In genomic region chr10:80658194-80658840, GRCm38 (mm10) we compare ENCODE assay signal across 9 mouse cellular contexts. TPM values are rescaled to one million over a fixed set of nuclear protein-coding genes. Genes with fewer than 3 reads are reported as not detected.
A peak's percentile ranks its signal among the peaks of the same experiment; 100 is the strongest.
DNase-seq lines count a peak whose midpoint lies in the region; ATAC-seq and TF ChIP-seq lines count a peak whose summit lies in the region.
"Had no signal": no experiment of that assay in that cellular context is flagged by ENCODE, and none has a peak within 500 bp of the region (broad histone marks: within the 10 kb centered on the region; RNA-seq: fewer than 3 reads in every experiment).

No protein-coding gene starts in this region.

- intact Hi-C loops in left cerebral cortex, postnatal 36 days (cut with DNase I), result loop anchor here (5.0 kb wide), 1 partner anchor 44 kb away; the partner anchor contains the start of genes Izumo4 and Mob3a

- no peak overlapping the region for H3K9ac ChIP-seq in embryonic facial prominence, embryonic 15.5 days
- 0 out of 2 replicates have a peak overlapping the region, but pooled peaks have one; percentile 1 for H3K9ac ChIP-seq in liver, postnatal 0 days (replicated peaks)
- H3K9ac ChIP-seq: hindbrain, embryonic 15.5 days had no signal

- DNase-seq in embryonic facial prominence, embryonic 10.5 days (ENCODE audit: low spot score), result no peak
- peak; percentile 70 for DNase-seq in T-cell, adult 2 months (ENCODE audit: low spot score)
- DNase-seq in liver, postnatal 0 days, result no peak
- no peak for DNase-seq in left cerebral cortex, postnatal 36 days (ENCODE audit: low spot score in 2 of 2)
- DNase-seq in kidney, postnatal 4 days, result no peak

- H3K4me3 ChIP-seq in embryonic facial prominence, embryonic 15.5 days (replicated peaks), result no peak overlapping the region
- H3K4me3 ChIP-seq in embryonic facial prominence, embryonic 10.5 days, result no peak overlapping the region
- peak overlapping the region; percentile 20 for H3K4me3 ChIP-seq in megakaryocyte, embryonic 14.5 days (replicated peaks)
- H3K4me3 ChIP-seq in liver, postnatal 0 days (ENCODE audit: low read depth, low read length), result no peak overlapping the region
- H3K4me3 ChIP-seq: hindbrain, embryonic 15.5 days had no signal

- peaks cover 43% of the 10 kb centered on the region for H3K4me1 ChIP-seq in embryonic facial prominence, embryonic 15.5 days
- H3K4me1 ChIP-seq in embryonic facial prominence, embryonic 10.5 days, result peaks cover 46% of the 10 kb centered on the region
- peaks cover 79% of the 10 kb centered on the region for H3K4me1 ChIP-seq in megakaryocyte, embryonic 14.5 days
- peaks cover 36% of the 10 kb centered on the region for H3K4me1 ChIP-seq in liver, postnatal 0 days (ENCODE audit: insufficient read depth)

- H3K27ac ChIP-seq in embryonic facial prominence, embryonic 15.5 days (replicated peaks), result peak overlapping the region; percentile 19; the same call in 1 of the 2 replicates
- H3K27ac ChIP-seq in embryonic facial prominence, embryonic 10.5 days (replicated peaks), result no peak overlapping the region
- H3K27ac ChIP-seq in liver, postnatal 0 days (ENCODE audit: low read depth), result 0 out of 2 replicates have a peak overlapping the region, but pooled peaks have one; percentile 22
- H3K27ac ChIP-seq: hindbrain, embryonic 15.5 days had no signal

- no peaks in the 10 kb centered on the region for H3K27me3 ChIP-seq in embryonic facial prominence, embryonic 15.5 days
- H3K27me3 ChIP-seq in embryonic facial prominence, embryonic 10.5 days (replicated peaks; ENCODE audit: low read depth, poor library complexity, severe bottlenecking), result no peaks in the 10 kb centered on the region
- no peaks in the 10 kb centered on the region for H3K27me3 ChIP-seq in megakaryocyte, embryonic 14.5 days (replicated peaks)
- no peaks in the 10 kb centered on the region for H3K27me3 ChIP-seq in liver, postnatal 0 days (ENCODE audit: insufficient read depth, low read length)
- H3K27me3 ChIP-seq: hindbrain, embryonic 15.5 days had no signal

- no peaks in the 10 kb centered on the region for H3K36me3 ChIP-seq in embryonic facial prominence, embryonic 15.5 days
- H3K36me3 ChIP-seq in embryonic facial prominence, embryonic 10.5 days (replicated peaks), result no peaks in the 10 kb centered on the region
- H3K36me3 ChIP-seq in megakaryocyte, embryonic 14.5 days (replicated peaks; ENCODE audit: low read length), result peaks cover 3% of the 10 kb centered on the region
- no peaks in the 10 kb centered on the region for H3K36me3 ChIP-seq in liver, postnatal 0 days (replicated peaks; ENCODE audit: insufficient read depth, low read length)
- H3K36me3 ChIP-seq: hindbrain, embryonic 15.5 days had no signal

- TF ChIP-seq EP300 in liver, postnatal 0 days (IDR thresholded peaks at IDR 0.05; ENCODE audit: low read depth), result no peak

- H3K4me2 ChIP-seq in embryonic facial prominence, embryonic 15.5 days (replicated peaks), result no peak overlapping the region
- peak overlapping the region; percentile 65 for H3K4me2 ChIP-seq in liver, postnatal 0 days (ENCODE audit: low read depth, low read length)

- no peaks in the 10 kb centered on the region for H3K9me3 ChIP-seq in embryonic facial prominence, embryonic 15.5 days (replicated peaks)
- no peaks in the 10 kb centered on the region for H3K9me3 ChIP-seq in embryonic facial prominence, embryonic 10.5 days
- H3K9me3 ChIP-seq in megakaryocyte, embryonic 14.5 days, result no peaks in the 10 kb centered on the region
- no peaks in the 10 kb centered on the region for H3K9me3 ChIP-seq in liver, postnatal 0 days (ENCODE audit: low read length)
- H3K9me3 ChIP-seq: hindbrain, embryonic 15.5 days had no signal

- WGBS in embryonic facial prominence, embryonic 15.5 days, result 81% methylated on average over 14 of the region's 14 CpGs
- WGBS in embryonic facial prominence, embryonic 10.5 days, result 90% methylated on average over 14 of the region's 14 CpGs
- 72% methylated on average over 14 of the region's 14 CpGs for WGBS in liver, postnatal 0 days (ENCODE audit: insufficient replicate concordance)

- no peak for TF ChIP-seq CTCF in liver, postnatal 0 days (IDR thresholded peaks at IDR 0.05; ENCODE audit: low read depth)

- ATAC-seq in embryonic facial prominence, embryonic 15.5 days (ENCODE audit: insufficient number of reproducible peaks, low FRiP score, low TSS enrichment, low read depth), result no peak
- ATAC-seq in megakaryocyte, adult 5-6 weeks (ENCODE audit: poor library complexity, severe bottlenecking), result no peak
- no peak for ATAC-seq in liver, postnatal 0 days

RNA-seq across cellular contexts. Expression of gene Btbd2, which starts 1.4 kb away (rescaled TPM):
- polyA plus RNA-seq in embryonic facial prominence, embryonic 15.5 days (2015; fragmentation: Nextera tagmentation; extraction: Ambion mirVana), result 82.2 and 82.7 TPM in 2 replicates
- 83.2 and 84.8 TPM in 2 replicates for polyA plus RNA-seq in embryonic facial prominence, embryonic 10.5 days (2016; fragmentation: Nextera tagmentation; extraction: Ambion mirVana)
- 91.6 and 121 TPM in 2 replicates for polyA plus RNA-seq in megakaryocyte, embryonic 14.5 days (2012; ENCODE audit: insufficient read depth, low replicate concordance)
- total RNA-seq in megakaryocyte, adult 5-6 weeks (2015), result 8.4 and 10.3 TPM in 2 replicates
- 16.5 and 30.1 TPM in 2 replicates for total RNA-seq in megakaryocyte, adult 5-6 weeks (2017)
- polyA plus RNA-seq in liver, postnatal 0 days (2015; fragmentation: Nextera tagmentation; extraction: Ambion mirVana), result 10.7 and 11.5 TPM in 2 replicates
- total RNA-seq in left cerebral cortex, postnatal 36 days (2021), result 100 to 1,000 TPM in 1 of 2 experiments, 10 to 100 TPM in 1; 93.4 to 100 TPM

RNA-seq across cellular contexts. Expression of gene Mknk2, which starts 19.6 kb away (rescaled TPM):
- 99.0 and 105 TPM in 2 replicates for polyA plus RNA-seq in embryonic facial prominence, embryonic 15.5 days (2015; fragmentation: Nextera tagmentation; extraction: Ambion mirVana)
- polyA plus RNA-seq in embryonic facial prominence, embryonic 10.5 days (2016; fragmentation: Nextera tagmentation; extraction: Ambion mirVana), result 118 and 119 TPM in 2 replicates
- polyA plus RNA-seq in megakaryocyte, embryonic 14.5 days (2012; ENCODE audit: insufficient read depth, low replicate concordance), result 472 and 996 TPM in 2 replicates
- 53.5 and 61.1 TPM in 2 replicates for total RNA-seq in megakaryocyte, adult 5-6 weeks (2015)
- 63.3 and 74.8 TPM in 2 replicates for total RNA-seq in megakaryocyte, adult 5-6 weeks (2017)
- polyA plus RNA-seq in liver, postnatal 0 days (2015; fragmentation: Nextera tagmentation; extraction: Ambion mirVana), result 45.8 and 46.1 TPM in 2 replicates
- 10 to 100 TPM; 39.9 to 42.0 TPM for total RNA-seq in left cerebral cortex, postnatal 36 days (2021)

RNA-seq across cellular contexts. Expression of gene Csnk1g2, which starts 35.7 kb away (rescaled TPM):
- 172 and 190 TPM in 2 replicates for polyA plus RNA-seq in embryonic facial prominence, embryonic 15.5 days (2015; fragmentation: Nextera tagmentation; extraction: Ambion mirVana)
- polyA plus RNA-seq in embryonic facial prominence, embryonic 10.5 days (2016; fragmentation: Nextera tagmentation; extraction: Ambion mirVana), result 198 TPM in 2 replicates
- 476 and 617 TPM in 2 replicates for polyA plus RNA-seq in megakaryocyte, embryonic 14.5 days (2012; ENCODE audit: insufficient read depth, low replicate concordance)
- total RNA-seq in megakaryocyte, adult 5-6 weeks (2015), result 34.5 and 46.0 TPM in 2 replicates
- total RNA-seq in megakaryocyte, adult 5-6 weeks (2017), result 127 and 144 TPM in 2 replicates
- 41.4 and 45.8 TPM in 2 replicates for polyA plus RNA-seq in liver, postnatal 0 days (2015; fragmentation: Nextera tagmentation; extraction: Ambion mirVana)
- 100 to 1,000 TPM; 208 to 256 TPM for total RNA-seq in left cerebral cortex, postnatal 36 days (2021)

RNA-seq across cellular contexts. Expression of gene Mob3a, which starts 43.5 kb away (rescaled TPM):
- polyA plus RNA-seq in embryonic facial prominence, embryonic 15.5 days (2015; fragmentation: Nextera tagmentation; extraction: Ambion mirVana), result 48.2 and 51.8 TPM in 2 replicates
- 54.4 and 54.7 TPM in 2 replicates for polyA plus RNA-seq in embryonic facial prominence, embryonic 10.5 days (2016; fragmentation: Nextera tagmentation; extraction: Ambion mirVana)
- 61.8 and 135 TPM in 2 replicates for polyA plus RNA-seq in megakaryocyte, embryonic 14.5 days (2012; ENCODE audit: insufficient read depth, low replicate concordance)
- 61.8 and 72.0 TPM in 2 replicates for total RNA-seq in megakaryocyte, adult 5-6 weeks (2015)
- 65.0 and 77.3 TPM in 2 replicates for total RNA-seq in megakaryocyte, adult 5-6 weeks (2017)
- polyA plus RNA-seq in liver, postnatal 0 days (2015; fragmentation: Nextera tagmentation; extraction: Ambion mirVana), result 14.7 and 17.3 TPM in 2 replicates
- total RNA-seq in left cerebral cortex, postnatal 36 days (2021), result 10 to 100 TPM; 14.0 TPM

RNA-seq across cellular contexts. Expression of gene Izumo4, which starts 43.7 kb away (rescaled TPM):
- 27.0 and 28.0 TPM in 2 replicates for polyA plus RNA-seq in embryonic facial prominence, embryonic 15.5 days (2015; fragmentation: Nextera tagmentation; extraction: Ambion mirVana)
- 10.5 and 10.8 TPM in 2 replicates for polyA plus RNA-seq in embryonic facial prominence, embryonic 10.5 days (2016; fragmentation: Nextera tagmentation; extraction: Ambion mirVana)
- 19.4 and 27.8 TPM in 2 replicates for polyA plus RNA-seq in megakaryocyte, embryonic 14.5 days (2012; ENCODE audit: insufficient read depth, low replicate concordance)
- 11.3 and 14.2 TPM in 2 replicates for total RNA-seq in megakaryocyte, adult 5-6 weeks (2015)
- 4.4 and 6.6 TPM in 2 replicates for total RNA-seq in megakaryocyte, adult 5-6 weeks (2017)
- 7.9 and 10.4 TPM in 2 replicates for polyA plus RNA-seq in liver, postnatal 0 days (2015; fragmentation: Nextera tagmentation; extraction: Ambion mirVana)
- total RNA-seq in left cerebral cortex, postnatal 36 days (2021), result 10 to 100 TPM; 36.7 to 47.3 TPM
